Mouse (Mus musculus): ENCODE measurements around the gene Gm9821. TPM values are rescaled to one million over a fixed set of nuclear protein-coding genes. Genes with fewer than 3 reads are reported as not detected.

Gm9821 gene
- polyA plus RNA-seq, 1 experiment from 2014 or later: 0.56 TPM

DNA sequence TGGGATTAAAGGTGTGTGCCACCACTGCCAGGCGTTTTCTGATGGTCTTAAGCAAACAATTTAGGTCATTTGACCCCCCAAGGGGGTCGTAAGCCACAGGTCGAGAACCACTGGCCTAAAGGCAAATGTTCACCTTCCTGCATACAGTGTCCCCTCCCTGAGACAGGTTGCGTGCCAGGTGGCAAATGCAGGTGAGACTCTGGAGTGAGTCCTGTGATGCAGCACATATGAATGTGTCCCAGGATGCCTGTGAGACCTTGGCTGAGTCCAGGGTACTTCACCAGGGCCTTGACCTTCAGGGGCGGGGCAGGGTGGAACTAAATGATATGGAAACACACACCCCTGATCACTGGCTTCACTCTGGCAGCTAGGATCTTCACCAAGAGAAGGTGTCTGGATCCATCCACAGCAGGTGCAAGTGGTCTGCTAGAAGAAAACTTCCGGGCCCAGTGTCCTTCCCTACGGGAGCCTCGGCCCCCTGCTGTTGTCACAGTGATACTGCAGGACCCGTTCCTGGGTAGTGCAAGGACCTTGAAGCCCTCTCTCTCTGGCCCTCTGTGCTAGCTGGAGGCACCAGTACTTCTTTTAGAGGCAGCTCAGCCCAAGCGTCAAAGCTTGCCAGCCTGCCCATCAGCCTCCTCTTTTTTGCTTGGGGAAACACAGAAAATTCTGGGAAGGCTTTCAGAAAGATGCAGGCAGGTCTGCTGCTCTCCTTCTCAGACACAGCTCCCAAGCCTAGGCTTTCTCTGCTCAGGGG lies 13.4 kb downstream of the Gm9821 start:
- Histone ChIP-seq H3K4me1 (peaks cover 75% of the 10 kb centered on the region), H3K27ac (peak overlapping the region; percentile 2; the same call in 1 of the 2 replicates), H3K27me3 (ENCODE audit: low read depth, poor library complexity, severe bottlenecking) (no peaks in the 10 kb centered on the region), H3K36me3 (peaks cover 29% of the 10 kb centered on the region), H3K4me3 (no peak overlapping the region), H3K9me3 (replicated peaks) (no peaks in the 10 kb centered on the region)
- DNase-seq (ENCODE audit: low spot score): peak; percentile 63
- 46% methylated on average over 10 of the region's 10 CpGs for WGBS

DNA sequence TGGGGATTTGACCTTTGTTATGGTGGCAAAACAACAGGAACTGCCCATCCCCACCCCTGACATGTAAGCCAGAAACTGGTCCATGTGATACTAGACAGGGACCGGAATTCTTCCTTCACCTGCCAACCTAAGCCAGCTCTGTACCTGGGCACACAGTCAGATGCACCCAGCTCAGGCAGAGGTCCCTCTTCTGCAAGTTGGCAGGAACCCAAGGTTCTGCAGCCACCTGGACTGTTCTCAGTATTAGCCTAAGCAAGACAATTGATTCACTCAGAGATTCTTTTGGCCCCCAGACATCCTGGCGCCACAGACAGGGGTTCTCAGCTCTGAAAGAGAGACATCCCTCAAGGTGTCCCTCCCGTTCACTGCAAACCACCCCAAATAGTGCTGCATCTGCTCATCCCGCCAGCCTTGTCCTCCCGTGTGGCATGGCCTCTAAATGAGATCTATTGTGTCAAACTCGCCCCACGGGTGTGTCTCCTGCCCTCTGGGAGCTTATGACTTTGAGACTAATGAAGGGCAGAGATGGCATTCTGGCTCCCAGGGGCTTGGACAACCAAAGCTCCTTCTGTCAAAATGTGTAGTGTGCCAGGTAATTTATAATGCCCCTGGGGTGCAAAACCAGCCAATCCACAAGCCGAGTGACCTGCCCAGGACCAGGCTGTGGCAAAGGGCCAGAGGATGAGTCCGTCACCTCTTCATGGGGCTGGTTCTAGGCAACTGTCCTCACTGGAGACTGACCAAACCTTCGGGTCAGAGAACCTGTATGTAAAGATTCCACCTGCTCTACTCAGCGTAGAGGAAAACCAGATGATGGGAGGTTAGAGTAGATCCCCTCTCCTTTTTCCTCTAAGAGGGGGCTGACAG lies 14.3 kb downstream of the Gm9821 start:
- WGBS: 84% methylated on average over 11 of the region's 11 CpGs
- Histone ChIP-seq H3K4me3 (no peak overlapping the region), H3K36me3 (peaks cover 27% of the 10 kb centered on the region), H3K27ac (peak overlapping the region; percentile 2; the same call in 1 of the 2 replicates), H3K9me3 (replicated peaks) (no peaks in the 10 kb centered on the region), H3K4me1 (peaks cover 79% of the 10 kb centered on the region), H3K27me3 (ENCODE audit: low read depth, poor library complexity, severe bottlenecking) (no peaks in the 10 kb centered on the region)
- no peak for DNase-seq (ENCODE audit: low spot score)

DNA sequence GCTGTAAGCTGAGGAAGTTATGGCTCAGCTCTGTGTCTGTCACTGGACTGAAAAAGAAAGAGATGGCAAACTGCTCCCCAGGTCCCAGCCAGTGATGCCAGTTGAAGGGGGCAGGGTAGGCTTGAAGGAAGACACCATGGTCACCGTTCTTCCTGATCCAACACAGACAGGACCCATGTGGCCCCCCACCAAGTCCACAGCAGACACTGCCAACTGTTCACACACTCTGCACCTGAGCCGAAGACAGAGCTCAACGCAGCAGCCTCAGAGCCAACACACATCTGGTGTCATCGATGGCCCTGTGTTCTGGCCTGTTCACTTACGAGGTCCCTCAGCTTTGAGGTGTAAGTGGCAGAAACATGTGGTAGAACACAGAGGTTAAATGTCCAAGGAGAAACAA lies 15.0 kb downstream of the Gm9821 start:
- no peak overlapping the region for H3K4me3 ChIP-seq
- no peaks in the 10 kb centered on the region for H3K27me3 ChIP-seq (ENCODE audit: low read depth, poor library complexity, severe bottlenecking)
- peaks cover 80% of the 10 kb centered on the region for H3K4me1 ChIP-seq
- peaks cover 27% of the 10 kb centered on the region for H3K36me3 ChIP-seq
- WGBS: 93% methylated on average over 5 of the region's 5 CpGs
- no peak for DNase-seq (ENCODE audit: low spot score)
- no peak overlapping the region for H3K27ac ChIP-seq
- H3K9me3 ChIP-seq (replicated peaks): no peaks in the 10 kb centered on the region

DNA sequence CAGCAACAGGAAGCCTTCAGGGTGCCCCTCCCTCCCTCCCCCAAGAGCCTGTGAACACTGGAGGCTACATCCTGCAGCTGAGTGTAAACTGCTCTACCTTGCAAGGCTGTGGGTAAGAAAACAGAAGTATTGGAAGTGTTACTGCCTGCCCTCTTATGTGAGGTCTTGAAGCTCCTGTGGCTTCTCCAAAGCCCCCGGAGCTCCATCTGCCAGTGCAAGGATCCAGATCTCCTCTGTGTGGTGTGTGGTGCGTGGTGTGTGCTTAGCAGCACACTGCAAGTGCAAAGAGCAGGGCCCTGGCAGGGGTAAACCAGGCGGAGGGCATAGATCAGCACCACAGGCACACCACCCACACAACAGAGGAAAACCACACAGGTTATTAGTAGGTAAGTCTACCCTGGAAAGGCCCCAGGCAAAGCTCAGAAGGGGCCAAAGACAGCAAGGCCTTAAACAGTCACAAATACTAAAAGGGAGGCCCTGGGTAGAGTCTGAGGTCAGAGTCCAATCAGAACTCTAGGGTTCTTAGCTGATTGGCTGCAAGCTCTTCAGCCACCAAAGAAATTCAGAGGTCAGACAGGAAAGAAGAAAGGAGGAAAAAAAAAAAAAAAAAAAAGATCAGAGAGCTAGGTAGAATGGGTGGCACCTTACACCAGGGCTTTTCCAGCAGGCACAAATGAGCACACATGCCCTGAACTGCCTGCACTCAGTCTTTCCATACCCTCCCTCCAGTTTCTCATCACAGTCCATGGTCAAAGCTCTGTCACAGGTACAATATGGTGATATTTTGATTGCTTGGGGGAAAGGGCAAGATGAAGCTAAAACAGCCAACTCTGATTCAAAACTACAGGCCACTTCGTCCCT lies 16.6 kb downstream of the Gm9821 start:
- no peaks in the 10 kb centered on the region for H3K27me3 ChIP-seq (ENCODE audit: low read depth, poor library complexity, severe bottlenecking)
- peak overlapping the region; percentile 76 for H3K4me3 ChIP-seq
- H3K27ac ChIP-seq: peak overlapping the region; percentile 93
- peaks cover 84% of the 10 kb centered on the region for H3K4me1 ChIP-seq
- peaks cover 20% of the 10 kb centered on the region for H3K36me3 ChIP-seq
- 72% methylated on average over 4 of the region's 4 CpGs for WGBS
- H3K9me3 ChIP-seq (replicated peaks): no peaks in the 10 kb centered on the region
- DNase-seq (ENCODE audit: low spot score): no peak

DNA sequence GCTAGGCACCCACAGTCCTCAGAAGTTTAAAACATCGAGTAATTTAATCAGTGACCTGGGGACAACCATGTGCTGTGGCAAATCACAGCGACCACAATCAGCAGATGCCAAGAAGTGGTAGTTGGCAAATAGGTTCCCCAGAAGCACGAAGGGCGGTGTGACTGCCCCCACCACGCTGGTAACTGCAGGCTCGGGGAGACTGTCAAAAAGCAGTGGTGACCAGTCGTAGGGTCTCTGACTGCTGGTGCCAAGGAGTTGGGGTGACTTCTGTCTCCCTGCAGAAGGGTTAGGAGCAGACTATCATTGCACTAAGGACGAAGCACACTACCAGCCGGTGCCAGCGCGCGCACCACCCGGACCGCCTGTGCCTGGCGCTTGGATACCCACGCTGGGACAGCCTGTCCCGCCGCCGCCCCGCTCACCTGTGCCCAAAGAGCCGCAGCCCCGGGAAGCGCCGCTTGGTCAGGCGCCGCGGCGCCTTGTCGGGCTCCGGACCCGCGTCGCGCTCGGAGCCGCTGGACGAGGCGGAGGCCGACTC lies 17.4 kb downstream of the Gm9821 start:
- peaks cover 17% of the 10 kb centered on the region for H3K36me3 ChIP-seq
- DNase-seq (ENCODE audit: low spot score): no peak
- under 1% methylated on average over 39 of the region's 39 CpGs for WGBS
- no peaks in the 10 kb centered on the region for H3K9me3 ChIP-seq (replicated peaks)
- peaks cover 79% of the 10 kb centered on the region for H3K4me1 ChIP-seq
- H3K27me3 ChIP-seq (ENCODE audit: low read depth, poor library complexity, severe bottlenecking): no peaks in the 10 kb centered on the region
- H3K27ac ChIP-seq: peak overlapping the region; percentile 93
- peak overlapping the region; percentile 76 for H3K4me3 ChIP-seq

DNA sequence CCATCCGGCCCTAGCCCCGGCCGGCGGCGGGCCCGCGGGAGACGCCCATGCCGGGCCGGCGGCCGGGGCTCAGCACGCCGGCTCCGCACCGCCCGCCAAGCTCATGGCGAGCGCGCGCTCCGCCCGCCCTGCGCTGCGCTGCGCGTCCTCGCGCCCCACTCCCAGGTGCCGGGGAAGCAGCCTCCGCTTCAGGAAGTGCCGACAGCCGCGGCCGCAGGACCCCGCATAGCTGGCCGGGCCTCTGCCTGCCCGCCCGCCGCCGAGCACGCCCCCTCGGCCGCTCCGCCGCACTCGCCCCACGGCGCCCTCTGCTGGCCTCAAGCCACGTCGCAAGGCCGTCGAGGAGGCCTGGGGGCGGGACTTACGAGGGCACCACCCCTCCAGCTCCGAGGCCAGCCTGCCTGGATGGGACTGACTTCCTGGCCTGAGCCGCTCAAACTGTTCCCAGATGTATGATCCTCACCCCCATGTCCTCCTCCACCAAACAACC lies 18.0 kb downstream of the Gm9821 start:
- under 1% methylated on average over 43 of the region's 57 CpGs for WGBS

DNA sequence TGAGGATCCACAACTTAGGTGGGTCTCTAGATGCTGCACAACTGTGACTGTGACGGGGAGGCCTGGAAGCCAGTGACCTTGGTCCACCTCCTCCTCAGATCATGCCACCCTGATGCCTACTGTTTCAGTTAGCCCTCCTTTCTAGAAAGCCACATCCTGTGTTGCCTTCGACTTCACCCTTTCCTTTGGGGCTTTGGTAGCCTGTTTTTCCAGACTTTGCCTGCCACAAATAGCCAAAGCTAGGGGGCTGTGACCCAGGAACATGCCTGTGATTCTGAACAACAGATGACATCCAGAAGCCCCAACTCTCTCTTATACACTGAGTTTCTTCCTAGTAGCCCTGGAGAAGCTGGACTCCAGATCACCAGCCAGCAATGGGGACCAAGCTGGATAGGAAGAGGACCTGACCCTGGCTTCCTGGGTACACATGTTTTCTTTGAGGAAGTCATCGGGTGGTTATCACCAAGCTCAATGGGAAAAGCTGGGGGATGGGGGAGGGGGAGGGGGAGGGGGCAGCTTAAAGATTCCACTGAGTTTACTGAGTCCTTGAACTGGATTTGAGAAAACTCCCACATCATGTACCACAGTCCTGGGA lies 19.2 kb downstream of the Gm9821 start:
- H3K27me3 ChIP-seq (ENCODE audit: low read depth, poor library complexity, severe bottlenecking): 0 out of 2 replicates have a peak, but pooled peaks cover under 1% of the 10 kb centered on the region
- H3K4me1 ChIP-seq: peaks cover 71% of the 10 kb centered on the region
- H3K9me3 ChIP-seq (replicated peaks): no peaks in the 10 kb centered on the region
- 74% methylated on average over 3 of the region's 3 CpGs for WGBS
- peaks cover 11% of the 10 kb centered on the region for H3K36me3 ChIP-seq
- H3K4me3 ChIP-seq: peak overlapping the region; percentile 76
- no peak for DNase-seq (ENCODE audit: low spot score)
- H3K27ac ChIP-seq: peak overlapping the region; percentile 86

More for the DNA sequence above, 18.0 kb downstream of the Gm9821 start:
- Histone ChIP-seq H3K4me3 (peak overlapping the region; percentile 76), H3K4me1 (peaks cover 82% of the 10 kb centered on the region), H3K27me3 (ENCODE audit: low read depth, poor library complexity, severe bottlenecking) (no peaks in the 10 kb centered on the region), H3K27ac (peak overlapping the region; percentile 93), H3K36me3 (peaks cover 15% of the 10 kb centered on the region), H3K9me3 (replicated peaks) (no peaks in the 10 kb centered on the region)
- DNase-seq (ENCODE audit: low spot score): peak; percentile 99

DNA sequence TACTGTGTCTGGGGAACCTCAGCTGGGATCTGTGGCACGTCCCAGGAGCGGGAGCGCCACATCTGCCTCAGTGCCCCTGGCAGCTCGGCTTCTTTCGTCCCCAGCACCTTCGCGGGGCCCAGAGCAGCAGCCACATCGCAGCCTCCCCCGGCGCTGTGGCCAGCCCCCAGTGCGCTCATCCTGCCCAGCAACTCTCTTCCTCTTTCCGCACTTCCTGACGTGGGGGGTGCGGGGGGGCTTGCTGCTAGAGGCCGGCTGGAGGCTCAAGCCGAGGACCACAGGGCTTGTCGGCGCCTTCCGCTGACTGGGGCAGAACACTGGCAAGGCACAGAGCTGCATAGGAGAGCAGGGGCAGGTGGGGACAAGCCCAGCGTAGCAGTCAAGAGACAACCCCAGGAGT lies 19.9 kb downstream of the Gm9821 start:
- H3K4me1 ChIP-seq: peaks cover 64% of the 10 kb centered on the region
- peaks cover 8% of the 10 kb centered on the region for H3K27me3 ChIP-seq (ENCODE audit: low read depth, poor library complexity, severe bottlenecking)
- peak overlapping the region; percentile 76 for H3K4me3 ChIP-seq
- H3K36me3 ChIP-seq: peaks cover 4% of the 10 kb centered on the region; the same call in 1 of the 2 replicates
- peak overlapping the region; percentile 86 for H3K27ac ChIP-seq
- no peaks in the 10 kb centered on the region for H3K9me3 ChIP-seq (replicated peaks)
- 5% methylated on average over 20 of the region's 20 CpGs for WGBS
- DNase-seq (ENCODE audit: low spot score): no peak

DNA sequence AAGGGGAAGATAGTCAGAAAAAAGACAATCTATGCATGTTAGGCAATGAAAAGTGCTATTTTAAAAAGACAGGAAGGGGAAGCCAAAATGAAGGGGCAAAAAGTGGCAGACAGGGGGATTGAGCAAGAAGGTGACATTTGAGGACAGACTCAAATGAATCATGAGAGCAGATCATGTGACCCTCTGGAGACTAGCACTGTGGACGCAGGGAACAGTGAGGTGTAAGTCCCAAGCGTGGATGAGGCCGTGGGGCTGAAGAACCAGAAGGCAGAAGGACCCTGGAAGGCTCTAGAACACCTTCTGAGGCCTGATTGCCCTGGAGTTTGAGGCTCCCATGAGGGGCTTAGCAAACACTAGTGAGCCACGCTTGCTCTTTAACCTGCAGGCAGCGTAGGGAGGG lies 20.9 kb downstream of the Gm9821 start:
- no peak overlapping the region for H3K4me3 ChIP-seq
- H3K27me3 ChIP-seq (ENCODE audit: low read depth, poor library complexity, severe bottlenecking): peaks cover 17% of the 10 kb centered on the region
- no peaks in the 10 kb centered on the region for H3K36me3 ChIP-seq
- H3K4me1 ChIP-seq: peaks cover 63% of the 10 kb centered on the region
- H3K9me3 ChIP-seq (replicated peaks): no peaks in the 10 kb centered on the region
- H3K27ac ChIP-seq: no peak overlapping the region
- WGBS: 77% methylated on average over 5 of the region's 5 CpGs
- no peak for DNase-seq (ENCODE audit: low spot score)

DNA sequence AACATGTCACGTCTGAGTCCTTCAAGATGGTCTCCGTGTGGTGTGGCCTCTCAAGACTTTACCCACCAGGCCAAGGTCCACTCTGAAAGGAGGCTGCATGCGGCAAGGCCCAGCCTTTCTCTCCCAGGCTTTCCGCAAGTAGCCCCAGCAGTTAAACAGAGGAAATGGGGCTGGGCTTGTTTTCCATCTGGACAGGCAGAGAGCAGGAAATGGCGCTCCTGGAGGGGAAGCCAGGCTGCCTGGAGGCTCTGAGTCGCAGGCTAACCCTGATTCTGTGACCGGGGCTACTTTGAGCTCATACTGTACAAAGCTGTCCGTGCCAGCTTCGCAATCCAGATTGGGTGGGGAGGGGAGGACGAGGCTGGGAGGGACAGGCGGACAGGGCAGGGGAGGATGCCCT lies 22.5 kb downstream of the Gm9821 start:
- H3K27ac ChIP-seq: peak overlapping the region; percentile 87
- peaks cover 63% of the 10 kb centered on the region for H3K4me1 ChIP-seq
- WGBS: 56% methylated on average over 11 of the region's 11 CpGs
- H3K9me3 ChIP-seq (replicated peaks): no peaks in the 10 kb centered on the region
- H3K27me3 ChIP-seq (ENCODE audit: low read depth, poor library complexity, severe bottlenecking): peaks cover 33% of the 10 kb centered on the region
- no peak for DNase-seq (ENCODE audit: low spot score)
- no peak overlapping the region for H3K4me3 ChIP-seq
- H3K36me3 ChIP-seq: no peaks in the 10 kb centered on the region

DNA sequence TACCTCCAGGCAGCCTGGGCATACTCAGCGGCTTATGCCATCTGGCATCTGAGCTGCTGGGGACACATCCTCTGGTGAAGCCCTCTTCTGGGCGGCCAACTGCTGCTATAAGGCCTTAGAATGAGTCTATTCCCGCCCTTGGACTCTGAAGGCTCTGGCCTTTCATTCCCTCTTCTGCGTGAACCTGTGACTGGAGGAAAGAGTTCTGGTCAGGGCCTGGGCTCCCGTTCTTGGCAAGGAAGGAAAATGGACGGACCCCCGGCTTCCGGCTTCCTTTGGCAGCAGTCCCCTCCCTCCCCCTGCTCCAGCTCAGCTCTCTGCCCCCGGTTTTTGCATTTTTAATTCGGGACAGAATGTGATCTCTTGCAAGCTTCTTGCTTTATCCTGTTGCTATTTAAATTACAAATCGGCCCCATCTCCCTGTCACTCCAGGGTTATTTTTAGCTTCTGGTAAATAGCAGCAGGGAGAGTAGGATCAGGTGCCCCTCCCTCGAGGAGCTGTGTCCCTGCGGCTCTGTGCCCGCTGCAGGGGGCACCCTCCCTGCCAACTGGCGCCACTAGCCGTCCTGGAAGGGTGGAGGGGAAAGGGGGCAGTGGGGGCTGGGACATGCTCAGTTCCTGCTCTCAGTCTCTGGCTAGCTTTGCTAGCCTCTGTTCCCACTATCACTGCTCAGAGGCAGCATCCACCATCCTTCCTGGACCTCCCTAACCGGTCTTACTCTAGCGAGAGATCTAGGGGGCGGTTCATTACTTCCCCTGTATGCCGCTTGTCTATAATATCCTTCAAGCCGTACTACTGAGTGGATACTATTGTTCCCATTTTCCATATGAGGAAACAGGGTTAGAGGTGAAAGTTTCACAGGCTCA lies 26.0 kb downstream of the Gm9821 start:
- Histone ChIP-seq H3K4me3 (no peak overlapping the region), H3K9me3 (replicated peaks) (no peaks in the 10 kb centered on the region), H3K27ac (peak overlapping the region; percentile 64), H3K4me1 (peaks cover 57% of the 10 kb centered on the region), H3K27me3 (ENCODE audit: low read depth, poor library complexity, severe bottlenecking) (peaks cover 68% of the 10 kb centered on the region), H3K36me3 (no peaks in the 10 kb centered on the region)
- 25% methylated on average over 21 of the region's 21 CpGs for WGBS
- no peak for DNase-seq (ENCODE audit: low spot score)

Data from limb, embryonic 10.5 days (tissue).